Mouse (Mus musculus) G1E (cell line): ENCODE results near the gene Ppp1r12b.

Experiments used
- CTCF ChIP-seq: IDR thresholded peaks from 2 replicates; pipeline ENCODE4 v1.5.1; 2012; ENCODE audit warnings: low read depth, low read length, inconsistent platforms, mixed read lengths
- GATA1 ChIP-seq: IDR thresholded peaks from 2 replicates; pipeline ENCODE4 v1.6.1; 2012; ENCODE audit warnings: borderline replicate concordance, low read length, inconsistent platforms, mixed read lengths
- POLR2AphosphoS5 ChIP-seq: IDR thresholded peaks from 2 replicates; pipeline ENCODE4 v1.6.1; 2012; ENCODE audit warnings: low read depth, low read length, inconsistent platforms; ENCODE audit not compliant: insufficient replicate concordance
- TAL1 ChIP-seq: conservative IDR thresholded peaks from 2 replicates; pipeline ENCODE4 v1.6.1; 2012; ENCODE audit warnings: low read depth, low read length, inconsistent platforms, mixed read lengths

- no peak for TF ChIP-seq CTCF
- no peak for TF ChIP-seq TAL1
- TF ChIP-seq GATA1: no peak
- TF ChIP-seq POLR2AphosphoS5: no peak
Observed at GRCm38 (mm10) chr1:134775631-134776030, 180.1 kb downstream of the Ppp1r12b start.
